Mouse (Mus musculus): ENCODE data around the gene Olfr804.

The Olfr804 gene

DNA sequence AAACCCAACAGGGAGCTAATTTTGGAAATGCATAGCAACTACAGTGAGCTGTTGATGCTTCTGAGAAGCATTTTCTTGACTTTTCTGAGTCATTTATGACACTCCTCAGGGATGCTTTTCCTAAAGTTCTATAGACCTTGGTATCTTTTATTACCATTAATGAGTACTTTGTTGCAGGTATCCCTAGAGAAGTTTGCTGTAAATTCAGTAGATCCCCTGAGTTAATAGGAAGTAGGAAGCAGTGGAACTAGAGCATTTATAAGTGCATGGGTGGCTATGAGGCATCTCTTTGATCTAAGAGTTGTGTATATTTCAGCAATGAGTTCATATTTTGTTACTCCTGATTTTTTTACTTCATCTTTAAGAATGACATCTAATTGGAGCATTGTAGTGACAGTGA is at the start of gene Olfr804:
TSS of gene Olfr804 (plus strand) at position 301 of the 400 bp plus-strand sequence.
- no peak for DNase-seq (ENCODE audit: low spot score in 2 of 2)

DNA sequence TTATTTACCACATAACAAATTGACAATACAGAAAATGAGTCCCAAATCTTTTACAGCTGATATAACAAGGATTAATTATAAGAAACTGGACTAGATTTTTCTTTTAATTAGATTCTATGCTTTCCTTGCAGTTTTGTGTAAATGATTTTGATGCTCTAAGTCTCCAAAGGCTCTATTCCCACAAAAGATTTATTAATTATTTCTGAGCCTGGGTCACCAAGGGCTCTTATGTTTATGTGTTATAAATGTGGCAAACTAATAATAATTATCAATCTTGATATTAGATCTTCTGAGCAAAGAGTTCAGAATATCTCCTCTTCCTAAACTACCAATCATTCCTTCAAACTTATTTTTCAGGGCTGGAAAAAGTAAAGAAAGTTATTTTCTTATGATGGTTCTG is 45.6 kb upstream of the Olfr804 start, which contains the start of gene Olfr800:
TSS of gene Olfr800 (plus strand) at position 301 of the 400 bp plus-strand sequence.
- DNase-seq (ENCODE audit: low spot score in 2 of 2), result no peak

DNA sequence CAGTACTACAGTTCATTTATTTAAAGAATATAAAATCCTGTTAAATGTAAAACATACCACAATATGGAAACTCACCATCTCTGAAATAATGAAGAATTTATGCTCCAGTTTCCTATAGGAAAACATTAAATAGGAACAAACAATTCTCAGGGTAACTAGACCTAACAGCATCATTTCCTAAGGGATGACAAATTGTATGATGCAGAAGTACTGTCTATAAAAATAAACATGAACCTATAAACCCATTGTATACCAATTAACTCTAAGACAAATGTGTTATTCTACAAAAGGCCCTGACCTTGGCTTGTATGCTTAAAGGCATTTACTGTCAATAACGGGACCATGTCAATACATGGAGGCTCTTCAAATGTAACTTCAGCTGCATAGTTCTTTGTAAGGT is 29.2 kb upstream of the Olfr804 start, which contains the start of gene Olfr801:
TSS of gene Olfr801 (minus strand) at position 101 of the 400 bp plus-strand sequence.
- no peak for DNase-seq (ENCODE audit: low spot score in 2 of 2)

DNA sequence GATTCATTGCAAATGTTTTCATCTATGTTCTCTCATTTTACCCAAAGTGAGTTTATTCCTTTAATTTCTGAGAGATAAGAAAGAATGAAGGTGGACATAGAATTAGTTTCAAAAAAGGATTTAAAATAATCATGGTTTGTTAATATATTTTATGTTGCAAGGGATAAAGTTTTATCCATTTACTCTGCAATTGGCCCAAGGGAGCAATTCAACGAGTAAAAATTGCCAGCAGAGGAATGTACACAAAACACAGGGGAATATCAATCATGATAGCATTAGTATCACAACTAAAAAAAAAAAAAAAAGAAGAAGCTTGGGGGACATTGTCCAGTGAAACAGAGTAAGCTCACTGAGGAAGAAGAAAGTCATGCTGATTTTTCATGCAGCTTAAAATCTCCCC is 14.9 kb upstream of the Olfr804 start, which contains the start of gene Olfr802:
TSS of gene Olfr802 (minus strand) at position 101 of the 400 bp plus-strand sequence.
- DNase-seq (ENCODE audit: low spot score in 2 of 2), result no peak

DNA sequence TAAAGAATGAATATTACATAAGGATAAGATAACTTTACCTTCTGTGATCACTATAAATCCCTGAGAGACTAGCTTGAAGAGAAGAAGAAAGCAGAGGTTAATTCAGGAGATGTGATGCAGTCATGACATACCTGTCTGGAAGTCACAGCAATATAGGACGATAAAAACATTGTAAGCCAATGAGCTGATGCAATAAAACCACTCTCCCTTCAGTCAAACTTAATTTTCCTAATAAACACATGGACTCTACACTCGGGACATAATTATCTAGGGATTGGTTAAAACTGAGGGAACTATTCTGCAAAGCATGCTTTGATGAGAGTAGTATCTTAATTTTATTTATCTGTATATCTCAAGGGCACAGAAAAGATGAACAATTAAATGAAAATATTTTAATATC is 8.8 kb upstream of the Olfr804 start, which contains the start of gene Olfr803:
TSS of gene Olfr803 (minus strand) at position 101 of the 400 bp plus-strand sequence.
- DNase-seq (ENCODE audit: low spot score in 2 of 2), result no peak

DNA sequence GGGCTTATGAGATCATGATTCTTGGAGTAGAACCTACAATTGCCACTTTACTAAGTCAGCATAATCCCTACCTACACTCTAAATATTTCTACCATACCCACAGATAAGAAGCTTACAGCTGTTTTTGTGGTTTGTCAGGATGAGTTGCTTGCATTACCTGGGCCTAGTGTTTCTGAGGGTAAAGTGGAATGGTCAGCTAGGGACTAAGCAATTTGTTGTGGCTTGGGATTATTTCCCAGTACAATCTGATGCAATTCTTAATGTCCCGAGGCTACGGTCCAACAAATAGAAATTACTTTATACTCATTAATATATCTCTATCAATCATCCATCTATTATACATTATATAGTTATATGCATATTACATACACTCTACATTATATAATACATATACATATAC is 26.3 kb downstream of the Olfr804 start, which contains the start of gene Olfr805:
TSS of gene Olfr805 (minus strand) at position 101 of the 400 bp plus-strand sequence.
- DNase-seq (ENCODE audit: low spot score in 2 of 2), result no peak

DNA sequence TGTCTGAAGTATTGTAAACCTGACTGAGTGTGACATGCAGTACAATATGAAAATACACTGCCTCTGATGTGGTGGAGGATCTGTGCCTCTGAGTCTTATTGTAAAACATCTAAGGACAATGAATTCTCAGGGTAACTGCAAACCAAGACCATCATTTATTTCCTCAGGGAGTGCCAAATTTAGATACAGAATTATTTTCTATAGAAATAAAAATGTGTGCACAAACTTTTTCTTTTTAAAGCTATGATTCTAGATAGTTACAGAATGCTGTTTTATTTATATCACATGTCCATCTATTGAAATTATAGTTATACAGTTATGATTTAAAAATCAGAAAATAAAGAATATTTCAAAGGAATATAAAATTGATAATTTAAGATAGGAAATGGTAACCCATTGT is 38.8 kb downstream of the Olfr804 start, which contains the start of gene Olfr806:
TSS of gene Olfr806 (minus strand) at position 101 of the 400 bp plus-strand sequence.
- no peak for DNase-seq (ENCODE audit: low spot score in 2 of 2)

DNA sequence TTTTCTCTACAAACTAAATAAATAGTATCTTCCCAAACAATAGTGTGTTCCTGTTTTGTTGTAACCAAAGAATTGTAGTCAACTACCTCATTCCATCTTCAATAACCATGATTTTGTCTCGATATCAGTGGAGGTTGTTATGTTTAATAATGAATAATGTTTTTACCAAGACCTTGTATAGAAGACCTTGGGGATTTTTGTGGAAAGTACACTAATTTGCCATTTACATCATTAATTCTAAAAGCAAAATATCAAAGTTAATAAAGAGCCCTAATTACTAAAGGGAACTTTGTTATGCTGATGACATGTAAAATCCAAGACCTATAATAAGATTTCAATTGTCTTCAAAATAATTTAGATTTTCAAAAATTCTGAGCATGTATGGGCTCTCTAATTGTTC is 54.7 kb downstream of the Olfr804 start, which contains the start of gene Olfr807:
TSS of gene Olfr807 (minus strand) at position 101 of the 400 bp plus-strand sequence.
- no peak for DNase-seq (ENCODE audit: low spot score in 2 of 2)
